Mouse (Mus musculus) heart, adult 2 months (tissue): ENCODE results near the gene Tap1.
A peak's percentile ranks its signal among the peaks of the same experiment; 100 is the strongest.

Experiments
- CTCF ChIP-seq: fragments of 200-600 bp; IDR thresholded peaks from 2 replicates; pipeline ENCODE4 v1.8.1; 2022; ENCODE audit warnings: antibody characterized with exemption, mild to moderate bottlenecking, moderate library complexity
- EP300 ChIP-seq: fragments of 200-500 bp; IDR thresholded peaks from 2 replicates; pipeline ENCODE4 v1.6.1; 2011; ENCODE audit warnings: low read depth, low read length, control low read depth; ENCODE audit not compliant: insufficient read depth
- POLR2A ChIP-seq: fragments of 200-500 bp; IDR thresholded peaks from 2 replicates; pipeline ENCODE4 v1.6.1; 2011; ENCODE audit warnings: mild to moderate bottlenecking, low read depth, low read length, control low read depth; ENCODE audit not compliant: insufficient read depth

- TF ChIP-seq CTCF (no peak), POLR2A (peak; percentile 77), EP300 (no peak)
These were observed 9.9 kb downstream of the Tap1 start, which contains the start of gene Psmb8 for GRCm38 (mm10) chr17:34196941-34197894.
